Mouse (Mus musculus) ES-E14 (cell line): ENCODE data around the gene C2cd4c.

Experiments used
- HCFC1 ChIP-seq: IDR thresholded peaks from 2 replicates; pipeline ENCODE4 v1.6.1; 2012; ENCODE audit warnings: low read length, inconsistent platforms, borderline replicate concordance; ENCODE audit not compliant: insufficient read depth
- MAFK ChIP-seq: IDR thresholded peaks from 2 replicates; pipeline ENCODE4 v1.6.1; 2014; ENCODE audit warnings: mild to moderate bottlenecking, low read depth, low read length, inconsistent platforms; ENCODE audit not compliant: insufficient read depth
- ZC3H11A ChIP-seq: IDR thresholded peaks from 2 replicates; pipeline ENCODE4 v1.6.1; 2012; ENCODE audit warnings: low read depth, mild to moderate bottlenecking, inconsistent platforms, low read length, borderline replicate concordance

DNA sequence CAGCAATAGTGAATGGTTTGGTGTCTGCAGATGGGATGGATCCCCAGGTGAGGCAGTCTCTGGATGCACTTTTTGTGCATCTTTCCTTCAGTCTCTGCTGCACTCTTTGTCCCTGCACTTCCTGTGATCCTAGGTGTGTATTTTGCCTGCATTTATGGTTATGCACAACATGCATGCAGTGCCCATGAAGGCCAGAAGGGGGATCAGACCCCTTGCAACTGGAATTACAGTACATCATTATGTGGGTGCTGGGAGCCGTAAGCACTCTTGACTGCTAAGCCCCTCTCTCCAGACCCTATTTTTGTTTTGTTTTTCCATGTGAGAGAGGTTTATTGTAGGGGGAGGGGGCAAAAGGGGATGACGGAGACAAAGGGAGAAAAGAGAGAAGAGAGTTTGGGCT, 46.5 kb upstream of the C2cd4c start:
- TF ChIP-seq MAFK (no peak), ZC3H11A (no peak), HCFC1 (no peak)
